Mouse (Mus musculus): ENCODE data around the gene Tmem262. TPM values are rescaled to one million over a fixed set of nuclear protein-coding genes. Genes with fewer than 3 reads are reported as not detected.
A peak's percentile ranks its signal among the peaks of the same experiment; 100 is the strongest.

Tmem262 gene
- polyA plus RNA-seq, 1 experiment from 2014 or later = not detected

DNA sequence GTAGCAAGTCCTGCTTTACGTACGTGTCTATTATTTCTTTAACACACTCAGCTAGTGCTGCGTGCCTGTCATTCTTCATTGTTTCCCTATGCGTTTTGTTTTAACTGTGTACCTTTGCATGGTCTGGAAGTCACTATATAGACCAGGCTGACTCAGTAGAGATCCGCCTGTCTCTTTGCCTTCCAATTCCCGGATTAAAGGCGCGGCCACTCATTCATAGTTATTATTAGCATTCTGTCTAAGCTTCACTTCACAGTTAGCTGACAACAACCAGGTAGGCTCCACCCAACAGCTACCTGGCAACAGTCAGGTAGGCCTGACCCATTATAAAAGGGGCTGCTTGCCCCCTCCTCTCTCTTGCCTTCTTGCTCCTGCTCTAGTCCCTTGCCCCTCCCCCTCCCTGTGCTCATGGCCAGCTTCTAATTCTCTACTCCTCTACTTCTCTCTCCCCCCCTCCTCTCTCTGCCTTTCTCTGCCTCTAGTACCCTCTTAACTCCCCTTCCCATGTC is 38.9 kb downstream of the Tmem262 start:
- no peaks in the 10 kb centered on the region for H3K4me1 ChIP-seq (ENCODE audit: insufficient read depth, low read depth, low read length)
- DNase-seq (ENCODE audit: low spot score) (no peak), ATAC-seq (peak; percentile 23; the same call in 1 of the 2 replicates)
- TF ChIP-seq CTCF (IDR thresholded peaks at IDR 0.05) (no peak), EP300 (IDR thresholded peaks at IDR 0.05) (0 out of 2 replicates have a peak, but pooled peaks have one; percentile 24)
- peak overlapping the region; percentile 75 for H3K4me3 ChIP-seq (ENCODE audit: low read depth, low read length)
- H3K27me3 ChIP-seq (replicated peaks; ENCODE audit: insufficient read depth, low read length) = no peaks in the 10 kb centered on the region
- peak overlapping the region; percentile 98 for H3K4me2 ChIP-seq (replicated peaks; ENCODE audit: low read depth, low read length)
- H3K9ac ChIP-seq (replicated peaks; ENCODE audit: low read depth) = no peak overlapping the region
- peak overlapping the region; percentile 92 for H3K27ac ChIP-seq (ENCODE audit: low read length)
- H3K36me3 ChIP-seq (ENCODE audit: insufficient read depth, low read length) = no peaks in the 10 kb centered on the region
- WGBS = 1% methylated on average over 8 of the region's 8 CpGs
- no peaks in the 10 kb centered on the region for H3K9me3 ChIP-seq (ENCODE audit: low read length)

DNA sequence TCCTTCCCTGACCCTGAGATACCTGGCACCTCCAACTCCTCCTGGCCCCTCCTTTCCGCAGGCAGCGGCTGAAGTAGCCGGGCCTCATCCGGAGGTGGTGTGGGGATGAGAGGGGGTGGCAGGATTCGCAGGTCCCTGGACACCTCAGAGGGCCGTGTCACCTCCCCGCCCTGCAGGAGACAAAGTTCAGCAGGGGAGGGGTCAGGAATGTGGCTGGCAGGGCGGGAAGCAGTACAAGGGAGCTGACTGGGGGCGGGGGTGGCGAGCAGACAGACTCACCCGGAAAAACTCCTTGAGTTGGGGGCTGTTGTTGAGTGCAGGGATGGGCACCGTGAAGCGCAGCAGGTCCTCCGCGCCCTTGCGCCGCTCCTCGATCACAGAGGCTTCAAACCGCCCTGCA is 41.9 kb downstream of the Tmem262 start:
- no peaks in the 10 kb centered on the region for H3K4me1 ChIP-seq (ENCODE audit: insufficient read depth, low read depth, low read length)
- no peak overlapping the region for H3K4me3 ChIP-seq (ENCODE audit: low read depth, low read length)
- DNase-seq (ENCODE audit: low spot score) (no peak), ATAC-seq (no peak)
- TF ChIP-seq EP300 (IDR thresholded peaks at IDR 0.05) = no peak
- TF ChIP-seq CTCF (IDR thresholded peaks at IDR 0.05) = no peak
- 32% methylated on average over 19 of the region's 19 CpGs for WGBS
- no peaks in the 10 kb centered on the region for H3K36me3 ChIP-seq (ENCODE audit: insufficient read depth, low read length)
- H3K27ac ChIP-seq (ENCODE audit: low read length) = no peak overlapping the region
- H3K9ac ChIP-seq (replicated peaks; ENCODE audit: low read depth) = no peak overlapping the region
- H3K4me2 ChIP-seq (replicated peaks; ENCODE audit: low read depth, low read length) = no peak overlapping the region
- H3K9me3 ChIP-seq (ENCODE audit: low read length) = no peaks in the 10 kb centered on the region
- H3K27me3 ChIP-seq (replicated peaks; ENCODE audit: insufficient read depth, low read length) = no peaks in the 10 kb centered on the region

DNA sequence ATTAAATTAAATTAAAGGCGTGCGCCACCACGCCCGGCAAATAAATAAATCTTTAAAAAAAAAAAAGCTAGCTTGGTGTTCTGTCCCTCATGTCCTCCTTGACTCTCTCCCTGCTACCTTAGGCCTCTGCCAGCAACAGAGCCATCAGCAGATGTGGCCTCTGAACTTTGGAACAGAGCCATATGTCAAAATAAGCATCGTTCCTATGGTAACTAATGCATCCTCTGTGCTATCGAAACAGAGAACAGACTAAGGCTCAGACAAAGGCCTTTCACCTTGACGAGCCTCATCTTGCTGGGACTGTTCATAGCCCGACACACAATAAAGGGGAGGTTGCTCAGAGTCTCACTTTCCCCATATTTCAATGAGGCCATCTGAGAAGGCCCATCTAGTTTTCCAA is 43.5 kb downstream of the Tmem262 start:
- ATAC-seq = no peak
- Histone ChIP-seq H3K27me3 (replicated peaks; ENCODE audit: insufficient read depth, low read length) (no peaks in the 10 kb centered on the region), H3K4me1 (ENCODE audit: insufficient read depth, low read depth, low read length) (no peaks in the 10 kb centered on the region), H3K4me2 (replicated peaks; ENCODE audit: low read depth, low read length) (no peak overlapping the region), H3K9ac (replicated peaks; ENCODE audit: low read depth) (no peak overlapping the region), H3K36me3 (ENCODE audit: insufficient read depth, low read length) (no peaks in the 10 kb centered on the region), H3K9me3 (ENCODE audit: low read length) (no peaks in the 10 kb centered on the region), H3K27ac (ENCODE audit: low read length) (no peak overlapping the region), H3K4me3 (ENCODE audit: low read depth, low read length) (no peak overlapping the region)
- 70% methylated on average over 8 of the region's 8 CpGs for WGBS
- no peak for DNase-seq (ENCODE audit: low spot score)
- no peak for TF ChIP-seq EP300 (IDR thresholded peaks at IDR 0.05)
- no peak for TF ChIP-seq CTCF (IDR thresholded peaks at IDR 0.05)

DNA sequence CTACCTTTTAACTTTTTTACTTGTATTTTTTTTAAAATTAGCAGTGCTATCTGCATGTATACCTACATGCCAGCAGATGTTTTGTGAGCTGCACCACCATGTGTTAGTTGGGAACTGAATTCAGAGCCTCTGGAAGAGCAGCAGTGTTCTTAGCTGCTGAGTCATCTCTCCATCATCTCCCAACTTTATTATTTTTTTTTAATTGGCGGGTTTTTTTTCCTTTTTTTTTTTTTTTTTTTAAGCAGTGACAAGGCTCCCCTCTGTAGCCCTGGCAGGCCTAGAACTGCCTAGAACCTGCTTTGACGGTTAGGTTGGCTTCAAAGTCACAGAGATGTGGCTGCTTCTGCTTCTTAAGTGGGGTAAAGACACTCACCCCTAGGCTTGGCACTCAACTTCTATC is 45.1 kb downstream of the Tmem262 start:
- H3K4me2 ChIP-seq (replicated peaks; ENCODE audit: low read depth, low read length) = no peak overlapping the region
- no peaks in the 10 kb centered on the region for H3K4me1 ChIP-seq (ENCODE audit: insufficient read depth, low read depth, low read length)
- WGBS = 58% methylated on average over 2 of the region's 2 CpGs
- no peak for ATAC-seq
- H3K9ac ChIP-seq (replicated peaks; ENCODE audit: low read depth) = no peak overlapping the region
- no peaks in the 10 kb centered on the region for H3K27me3 ChIP-seq (replicated peaks; ENCODE audit: insufficient read depth, low read length)
- H3K4me3 ChIP-seq (ENCODE audit: low read depth, low read length) = no peak overlapping the region
- no peak for TF ChIP-seq EP300 (IDR thresholded peaks at IDR 0.05)
- no peak for TF ChIP-seq CTCF (IDR thresholded peaks at IDR 0.05)
- H3K9me3 ChIP-seq (ENCODE audit: low read length) = no peaks in the 10 kb centered on the region
- DNase-seq (ENCODE audit: low spot score) = no peak
- no peaks in the 10 kb centered on the region for H3K36me3 ChIP-seq (ENCODE audit: insufficient read depth, low read length)
- no peak overlapping the region for H3K27ac ChIP-seq (ENCODE audit: low read length)

DNA sequence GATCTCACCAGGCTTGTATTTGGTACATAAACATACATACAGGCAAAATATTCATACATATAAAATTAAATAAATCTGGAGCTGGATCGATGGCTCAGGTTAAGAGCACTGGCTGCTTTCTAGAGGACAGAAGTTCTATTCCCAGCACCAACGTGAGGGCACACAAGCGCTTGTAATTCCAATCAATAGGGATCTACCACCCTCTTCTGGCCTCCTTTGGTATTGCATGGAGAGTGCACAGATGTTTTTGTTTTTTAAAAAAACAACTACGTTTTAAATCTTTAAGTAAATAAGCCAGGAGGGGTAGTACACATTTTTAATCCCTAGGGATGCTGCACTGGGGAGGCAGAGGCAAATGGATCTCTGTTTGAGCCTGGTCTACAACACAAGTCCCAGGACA is 46.5 kb downstream of the Tmem262 start:
- H3K9me3 ChIP-seq (ENCODE audit: low read length) = no peaks in the 10 kb centered on the region
- no peak overlapping the region for H3K27ac ChIP-seq (ENCODE audit: low read length)
- H3K9ac ChIP-seq (replicated peaks; ENCODE audit: low read depth) = no peak overlapping the region
- 27% methylated on average over 4 of the region's 4 CpGs for WGBS
- no peaks in the 10 kb centered on the region for H3K4me1 ChIP-seq (ENCODE audit: insufficient read depth, low read depth, low read length)
- no peak overlapping the region for H3K4me3 ChIP-seq (ENCODE audit: low read depth, low read length)
- no peaks in the 10 kb centered on the region for H3K27me3 ChIP-seq (replicated peaks; ENCODE audit: insufficient read depth, low read length)
- no peak overlapping the region for H3K4me2 ChIP-seq (replicated peaks; ENCODE audit: low read depth, low read length)
- H3K36me3 ChIP-seq (ENCODE audit: insufficient read depth, low read length) = no peaks in the 10 kb centered on the region
- ATAC-seq (no peak), DNase-seq (ENCODE audit: low spot score) (peak; percentile 56)
- TF ChIP-seq EP300 (IDR thresholded peaks at IDR 0.05) = peak; percentile 31; the same call in 1 of the 2 replicates
- TF ChIP-seq CTCF (IDR thresholded peaks at IDR 0.05) = peak; percentile 81

DNA sequence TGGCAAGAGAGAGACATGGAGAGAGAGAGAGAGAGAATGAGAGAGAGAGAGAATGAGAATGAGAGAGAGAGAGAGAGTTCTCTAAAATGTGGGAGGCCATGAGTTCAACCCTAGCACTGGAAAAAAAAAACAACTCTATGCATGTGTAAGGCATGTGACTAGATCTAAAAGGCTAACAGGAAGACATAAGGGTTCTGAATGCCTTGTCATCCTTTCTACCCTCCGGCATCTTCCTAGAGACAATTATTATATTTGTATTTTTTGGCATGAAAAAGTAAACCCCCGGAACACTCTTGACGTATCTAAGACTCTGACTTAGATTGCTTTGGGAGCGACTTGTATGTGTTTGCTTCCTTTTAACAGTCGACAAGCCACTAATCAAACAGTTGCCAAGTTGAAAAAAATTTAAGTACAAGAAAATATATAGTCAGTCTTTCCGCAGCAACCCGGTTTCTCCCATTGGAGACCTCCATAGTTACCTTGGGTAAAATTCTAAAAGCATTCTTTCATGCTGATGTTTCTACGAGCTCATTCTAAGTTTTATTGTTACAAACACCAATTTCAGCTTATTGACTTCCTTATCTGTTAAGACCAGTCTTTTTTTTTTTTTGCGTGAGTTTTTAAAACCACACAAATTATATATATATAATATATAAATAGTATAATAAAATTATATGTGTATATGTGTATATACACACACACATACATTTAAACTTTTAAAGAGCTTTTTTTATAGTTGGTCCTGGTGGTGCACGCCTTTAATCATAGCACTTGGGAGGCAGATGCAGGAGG is 47.2 kb downstream of the Tmem262 start:
- Histone ChIP-seq H3K4me1 (ENCODE audit: insufficient read depth, low read depth, low read length) (no peaks in the 10 kb centered on the region), H3K36me3 (ENCODE audit: insufficient read depth, low read length) (no peaks in the 10 kb centered on the region), H3K4me2 (replicated peaks; ENCODE audit: low read depth, low read length) (peak overlapping the region; percentile 54), H3K27ac (ENCODE audit: low read length) (peak overlapping the region; percentile 86), H3K9me3 (ENCODE audit: low read length) (no peaks in the 10 kb centered on the region), H3K27me3 (replicated peaks; ENCODE audit: insufficient read depth, low read length) (no peaks in the 10 kb centered on the region), H3K9ac (replicated peaks; ENCODE audit: low read depth) (peak overlapping the region; percentile 37; the same call in 1 of the 2 replicates), H3K4me3 (ENCODE audit: low read depth, low read length) (peak overlapping the region; percentile 37)
- DNase-seq (ENCODE audit: low spot score) = no peak
- no peak for ATAC-seq
- TF ChIP-seq CTCF (IDR thresholded peaks at IDR 0.05) (no peak), EP300 (IDR thresholded peaks at IDR 0.05) (no peak)
- 63% methylated on average over 10 of the region's 10 CpGs for WGBS
